Mouse (Mus musculus): ENCODE measurements around the gene Tdrkh. TPM values are rescaled to one million over a fixed set of nuclear protein-coding genes. Genes with fewer than 3 reads are reported as not detected.

Tdrkh gene
- polyA plus RNA-seq, 1 experiment from 2014 or later = 19.8 TPM

DNA sequence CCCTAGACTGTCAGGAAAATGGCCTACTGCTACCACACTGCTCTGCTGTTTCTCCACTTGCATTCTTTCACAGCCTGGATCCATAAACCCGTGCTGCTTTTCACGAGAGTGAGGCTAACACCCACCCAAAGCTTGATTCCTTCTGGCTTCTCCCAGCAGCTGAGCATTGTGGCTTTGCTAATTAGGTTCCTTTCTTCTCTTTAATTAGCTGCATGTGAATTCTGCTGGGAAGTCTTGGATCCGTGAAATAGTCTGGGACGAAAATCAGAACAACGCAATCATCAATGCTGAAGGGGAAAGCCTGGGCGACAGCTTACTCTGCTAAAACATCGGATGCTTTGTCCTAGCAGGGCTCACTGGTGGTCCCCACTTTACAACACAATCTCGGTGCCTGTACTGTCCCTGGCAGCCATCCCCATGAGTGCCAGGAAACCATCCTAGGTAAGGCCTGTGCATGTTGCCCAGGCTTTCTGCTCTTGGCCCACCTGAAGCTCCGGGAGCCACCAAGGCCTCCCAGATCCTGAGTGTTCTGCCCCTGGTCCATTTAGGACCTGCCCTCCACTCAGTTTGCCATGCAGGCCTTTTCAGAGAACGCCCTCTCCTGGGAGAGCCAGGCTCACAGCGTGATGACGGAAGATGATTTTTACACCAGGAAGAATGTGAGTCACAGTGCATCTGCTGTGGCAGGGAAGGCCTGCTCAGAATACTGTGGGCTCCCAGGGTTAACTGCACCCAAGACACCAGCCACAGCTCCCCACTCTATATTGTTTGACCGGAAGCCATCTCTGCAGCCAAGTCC is 52.8 kb downstream of the Tdrkh start:
- Histone ChIP-seq H3K27me3 (ENCODE audit: control insufficient read depth, insufficient read depth, low read length) (no peaks in the 10 kb centered on the region), H3K4me2 (ENCODE audit: low read depth, low read length) (no peak overlapping the region), H3K9ac (replicated peaks; ENCODE audit: low read length) (no peak overlapping the region), H3K4me1 (ENCODE audit: control insufficient read depth, insufficient read depth, low read length) (no peaks in the 10 kb centered on the region), H3K36me3 (replicated peaks; ENCODE audit: control insufficient read depth, insufficient read depth, low read depth, low read length) (no peaks in the 10 kb centered on the region), H3K4me3 (ENCODE audit: low read depth, low read length) (no peak overlapping the region), H3K9me3 (replicated peaks; ENCODE audit: control insufficient read depth, low read length) (no peaks in the 10 kb centered on the region), H3K27ac (replicated peaks; ENCODE audit: low read depth, low read length) (no peak overlapping the region)
- no peak for DNase-seq (ENCODE audit: low spot score)
- WGBS = 57% methylated on average over 13 of the region's 13 CpGs
- no peak; the same call in 1 of the 2 replicates for ATAC-seq (replicated peaks; ENCODE audit: insufficient number of reproducible peaks, low FRiP score, low TSS enrichment, low read depth)

DNA sequence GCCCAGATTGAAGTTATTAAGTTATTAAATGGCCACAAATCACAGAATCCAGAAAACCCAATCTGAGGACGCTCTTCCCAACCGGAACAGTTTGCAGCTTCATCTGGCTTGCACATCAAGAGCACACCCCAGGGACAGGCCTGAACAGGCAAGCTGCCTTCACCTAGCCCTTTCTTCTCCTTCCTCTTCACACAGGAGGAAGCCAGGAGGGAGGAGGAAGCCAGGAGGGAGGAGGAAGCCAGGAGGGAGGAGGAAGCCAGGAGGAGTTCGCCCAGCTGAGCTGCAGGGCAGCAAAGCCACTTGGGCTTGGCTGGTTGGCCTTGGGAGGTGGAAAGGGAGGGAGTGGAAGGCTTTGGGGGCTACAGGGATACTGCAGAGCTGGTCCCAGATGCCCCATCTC is 55.9 kb downstream of the Tdrkh start:
- H3K4me3 ChIP-seq (ENCODE audit: low read depth, low read length) = no peak overlapping the region
- no peaks in the 10 kb centered on the region for H3K9me3 ChIP-seq (replicated peaks; ENCODE audit: control insufficient read depth, low read length)
- ATAC-seq (replicated peaks; ENCODE audit: insufficient number of reproducible peaks, low FRiP score, low TSS enrichment, low read depth) (no peak), DNase-seq (ENCODE audit: low spot score) (no peak)
- H3K4me1 ChIP-seq (ENCODE audit: control insufficient read depth, insufficient read depth, low read length) = no peaks in the 10 kb centered on the region; the same call in 1 of the 2 replicates
- 39% methylated on average over 3 of the region's 3 CpGs for WGBS
- no peak overlapping the region for H3K27ac ChIP-seq (replicated peaks; ENCODE audit: low read depth, low read length)
- H3K4me2 ChIP-seq (ENCODE audit: low read depth, low read length) = no peak overlapping the region
- H3K36me3 ChIP-seq (replicated peaks; ENCODE audit: control insufficient read depth, insufficient read depth, low read depth, low read length) = no peaks in the 10 kb centered on the region
- no peak overlapping the region for H3K9ac ChIP-seq (replicated peaks; ENCODE audit: low read length)
- no peaks in the 10 kb centered on the region for H3K27me3 ChIP-seq (ENCODE audit: control insufficient read depth, insufficient read depth, low read length)

DNA sequence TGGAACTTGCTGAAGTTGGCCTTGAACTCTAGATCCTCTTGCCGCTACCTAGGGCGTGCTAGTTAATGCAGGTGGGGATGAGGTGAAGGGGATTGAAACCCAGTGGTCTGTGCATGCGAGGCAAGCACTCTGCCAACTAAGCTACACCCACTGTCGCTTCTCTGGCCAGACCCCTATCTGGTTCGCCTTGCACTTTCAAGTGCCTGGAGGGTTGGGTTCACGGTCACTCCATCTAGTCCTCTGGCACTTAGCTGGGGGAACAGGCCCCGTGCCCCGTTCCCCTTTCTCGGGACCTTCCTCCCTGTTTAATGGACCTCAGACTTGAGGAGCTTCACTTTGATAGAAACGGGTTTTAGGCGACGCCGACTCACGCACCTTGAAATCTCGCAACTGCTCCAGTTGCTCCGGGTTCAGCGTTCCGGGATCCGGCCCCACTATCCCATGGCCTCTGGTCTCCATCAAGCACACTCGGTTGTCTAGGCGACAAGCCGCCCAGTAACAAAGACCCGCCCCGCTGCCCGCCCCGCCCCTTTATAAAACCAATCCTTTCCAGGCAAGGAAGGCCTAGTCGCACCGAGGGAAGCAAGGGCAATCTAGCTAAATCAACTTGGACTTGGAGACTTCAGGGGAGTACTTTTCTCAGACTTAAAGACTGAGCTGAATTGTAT is 59.5 kb downstream of the Tdrkh start:
- peak; percentile 79 for DNase-seq (ENCODE audit: low spot score)
- 10% methylated on average over 28 of the region's 28 CpGs for WGBS
- no peaks in the 10 kb centered on the region for H3K36me3 ChIP-seq (replicated peaks; ENCODE audit: control insufficient read depth, insufficient read depth, low read depth, low read length)
- H3K9ac ChIP-seq (replicated peaks; ENCODE audit: low read length) = no peak overlapping the region
- H3K4me2 ChIP-seq (ENCODE audit: low read depth, low read length) = peak overlapping the region; percentile 32
- H3K4me3 ChIP-seq (ENCODE audit: low read depth, low read length) = no peak overlapping the region
- no peaks in the 10 kb centered on the region for H3K9me3 ChIP-seq (replicated peaks; ENCODE audit: control insufficient read depth, low read length)
- no peak overlapping the region for H3K27ac ChIP-seq (replicated peaks; ENCODE audit: low read depth, low read length)
- ATAC-seq (replicated peaks; ENCODE audit: insufficient number of reproducible peaks, low FRiP score, low TSS enrichment, low read depth) = peak; percentile 70
- H3K4me1 ChIP-seq (ENCODE audit: control insufficient read depth, insufficient read depth, low read length) = no peaks in the 10 kb centered on the region; the same call in 1 of the 2 replicates
- H3K27me3 ChIP-seq (ENCODE audit: control insufficient read depth, insufficient read depth, low read length) = no peaks in the 10 kb centered on the region

GRCm38 (mm10) chr3:94473115-94473505 is 60.0 kb downstream of the Tdrkh start:
- Histone ChIP-seq H3K9ac (replicated peaks; ENCODE audit: low read length) (no peak overlapping the region), H3K36me3 (replicated peaks; ENCODE audit: control insufficient read depth, insufficient read depth, low read depth, low read length) (no peaks in the 10 kb centered on the region), H3K4me1 (ENCODE audit: control insufficient read depth, insufficient read depth, low read length) (no peaks in the 10 kb centered on the region; the same call in 1 of the 2 replicates), H3K9me3 (replicated peaks; ENCODE audit: control insufficient read depth, low read length) (no peaks in the 10 kb centered on the region), H3K27me3 (ENCODE audit: control insufficient read depth, insufficient read depth, low read length) (no peaks in the 10 kb centered on the region), H3K4me3 (ENCODE audit: low read depth, low read length) (no peak overlapping the region), H3K4me2 (ENCODE audit: low read depth, low read length) (no peak overlapping the region), H3K27ac (replicated peaks; ENCODE audit: low read depth, low read length) (no peak overlapping the region)
- no peak for DNase-seq (ENCODE audit: low spot score)
- no peak for ATAC-seq (replicated peaks; ENCODE audit: insufficient number of reproducible peaks, low FRiP score, low TSS enrichment, low read depth)
- 53% methylated on average over 10 of the region's 10 CpGs for WGBS

GRCm38 (mm10) chr3:94473567-94474232 is 60.6 kb downstream of the Tdrkh start:
- H3K36me3 ChIP-seq (replicated peaks; ENCODE audit: control insufficient read depth, insufficient read depth, low read depth, low read length) = no peaks in the 10 kb centered on the region
- H3K4me2 ChIP-seq (ENCODE audit: low read depth, low read length) = no peak overlapping the region
- no peaks in the 10 kb centered on the region; the same call in 1 of the 2 replicates for H3K4me1 ChIP-seq (ENCODE audit: control insufficient read depth, insufficient read depth, low read length)
- 0 out of 2 replicates have a peak, but pooled peaks cover under 1% of the 10 kb centered on the region for H3K27me3 ChIP-seq (ENCODE audit: control insufficient read depth, insufficient read depth, low read length)
- WGBS = 77% methylated on average over 5 of the region's 5 CpGs
- H3K4me3 ChIP-seq (ENCODE audit: low read depth, low read length) = no peak overlapping the region
- ATAC-seq (replicated peaks; ENCODE audit: insufficient number of reproducible peaks, low FRiP score, low TSS enrichment, low read depth) = no peak
- no peak overlapping the region for H3K9ac ChIP-seq (replicated peaks; ENCODE audit: low read length)
- no peak for DNase-seq (ENCODE audit: low spot score)
- no peak overlapping the region for H3K27ac ChIP-seq (replicated peaks; ENCODE audit: low read depth, low read length)
- H3K9me3 ChIP-seq (replicated peaks; ENCODE audit: control insufficient read depth, low read length) = no peaks in the 10 kb centered on the region

GRCm38 (mm10) chr3:94476301-94477035 is 63.4 kb downstream of the Tdrkh start:
- Histone ChIP-seq H3K9ac (replicated peaks; ENCODE audit: low read length) (no peak overlapping the region), H3K27ac (replicated peaks; ENCODE audit: low read depth, low read length) (no peak overlapping the region), H3K4me1 (ENCODE audit: control insufficient read depth, insufficient read depth, low read length) (no peaks in the 10 kb centered on the region; the same call in 1 of the 2 replicates), H3K9me3 (replicated peaks; ENCODE audit: control insufficient read depth, low read length) (no peaks in the 10 kb centered on the region), H3K4me2 (ENCODE audit: low read depth, low read length) (no peak overlapping the region), H3K4me3 (ENCODE audit: low read depth, low read length) (no peak overlapping the region), H3K36me3 (replicated peaks; ENCODE audit: control insufficient read depth, insufficient read depth, low read depth, low read length) (no peaks in the 10 kb centered on the region), H3K27me3 (ENCODE audit: control insufficient read depth, insufficient read depth, low read length) (peaks cover 2% of the 10 kb centered on the region; the same call in 1 of the 2 replicates)
- ATAC-seq (replicated peaks; ENCODE audit: insufficient number of reproducible peaks, low FRiP score, low TSS enrichment, low read depth) (no peak), DNase-seq (ENCODE audit: low spot score) (peak; percentile 26)
- WGBS = 61% methylated on average over 8 of the region's 8 CpGs

DNA sequence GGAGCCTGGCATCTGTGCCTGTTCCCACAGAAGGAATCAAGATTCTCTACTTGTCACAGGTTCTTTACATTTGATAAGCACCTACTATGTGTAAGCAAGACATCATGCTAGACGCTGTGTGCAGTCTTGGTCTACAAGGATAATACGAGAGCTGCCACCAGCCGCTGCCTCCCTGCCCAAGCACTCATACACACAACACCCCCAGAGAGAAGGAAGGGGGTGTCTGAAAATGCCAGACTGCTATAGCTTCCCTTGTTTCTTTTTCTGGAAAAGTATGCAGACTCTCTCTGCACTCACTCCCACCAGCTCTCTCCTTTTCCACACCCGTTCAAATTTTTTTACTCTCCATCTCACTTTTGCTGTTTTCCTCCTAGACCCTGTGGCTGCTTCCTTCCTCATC is 64.4 kb downstream of the Tdrkh start:
- DNase-seq (ENCODE audit: low spot score) (no peak), ATAC-seq (replicated peaks; ENCODE audit: insufficient number of reproducible peaks, low FRiP score, low TSS enrichment, low read depth) (no peak)
- H3K36me3 ChIP-seq (replicated peaks; ENCODE audit: control insufficient read depth, insufficient read depth, low read depth, low read length) = no peaks in the 10 kb centered on the region
- WGBS = 56% methylated on average over 4 of the region's 4 CpGs
- no peak overlapping the region for H3K4me3 ChIP-seq (ENCODE audit: low read depth, low read length)
- H3K27me3 ChIP-seq (ENCODE audit: control insufficient read depth, insufficient read depth, low read length) = peaks cover 2% of the 10 kb centered on the region; the same call in 1 of the 2 replicates
- H3K4me2 ChIP-seq (ENCODE audit: low read depth, low read length) = no peak overlapping the region
- no peaks in the 10 kb centered on the region for H3K9me3 ChIP-seq (replicated peaks; ENCODE audit: control insufficient read depth, low read length)
- no peaks in the 10 kb centered on the region; the same call in 1 of the 2 replicates for H3K4me1 ChIP-seq (ENCODE audit: control insufficient read depth, insufficient read depth, low read length)
- H3K9ac ChIP-seq (replicated peaks; ENCODE audit: low read length) = no peak overlapping the region
- H3K27ac ChIP-seq (replicated peaks; ENCODE audit: low read depth, low read length) = no peak overlapping the region
